Mouse (Mus musculus): ENCODE results near the gene Acsbg1. TPM values are rescaled to one million over a fixed set of nuclear protein-coding genes. Genes with fewer than 3 reads are reported as not detected.
"Not testable (repeated sequence)": the region's sequence is repeated elsewhere in the genome, so short reads cannot be mapped to it uniquely, and the experiment has no call there.

The Acsbg1 gene
- total RNA-seq, 1 experiment from 2014 or later: not detected

GRCm38 (mm10) chr9:54584127-54584526 is 77.5 kb downstream of the Acsbg1 start:
- not testable (repeated sequence) for ATAC-seq (replicated peaks in 1 of 2; ENCODE audit: insufficient read depth in 1 of 2, low FRiP score in 2 of 2, low TSS enrichment in 1 of 2, low read depth in 1 of 2, poor library complexity in 2 of 2, severe bottlenecking in 2 of 2)

- no peak for ATAC-seq (replicated peaks in 1 of 2; ENCODE audit: insufficient read depth in 1 of 2, low FRiP score in 2 of 2, low TSS enrichment in 1 of 2, low read depth in 1 of 2, poor library complexity in 2 of 2, severe bottlenecking in 2 of 2)
These were observed 78.0 kb downstream of the Acsbg1 start for GRCm38 (mm10) chr9:54583712-54584111.

GRCm38 (mm10) chr9:54571130-54571839 is 90.4 kb downstream of the Acsbg1 start:
- no peak for ATAC-seq (replicated peaks in 1 of 2; ENCODE audit: insufficient read depth in 1 of 2, low FRiP score in 2 of 2, low TSS enrichment in 1 of 2, low read depth in 1 of 2, poor library complexity in 2 of 2, severe bottlenecking in 2 of 2)

GRCm38 (mm10) chr9:54568732-54569131 is 92.9 kb downstream of the Acsbg1 start:
- no peak for ATAC-seq (replicated peaks in 1 of 2; ENCODE audit: insufficient read depth in 1 of 2, low FRiP score in 2 of 2, low TSS enrichment in 1 of 2, low read depth in 1 of 2, poor library complexity in 2 of 2, severe bottlenecking in 2 of 2)

- peak in 1 of 2 experiments; percentile 21; a peak in 1 of 4 replicates for ATAC-seq (replicated peaks in 1 of 2; ENCODE audit: insufficient read depth in 1 of 2, low FRiP score in 2 of 2, low TSS enrichment in 1 of 2, low read depth in 1 of 2, poor library complexity in 2 of 2, severe bottlenecking in 2 of 2)
These were observed 94.7 kb downstream of the Acsbg1 start for GRCm38 (mm10) chr9:54566958-54567357.

- no peak for ATAC-seq (replicated peaks in 1 of 2; ENCODE audit: insufficient read depth in 1 of 2, low FRiP score in 2 of 2, low TSS enrichment in 1 of 2, low read depth in 1 of 2, poor library complexity in 2 of 2, severe bottlenecking in 2 of 2)
These were observed 100.7 kb downstream of the Acsbg1 start for GRCm38 (mm10) chr9:54560831-54561601.

GRCm38 (mm10) chr9:54559771-54560471 is 101.7 kb downstream of the Acsbg1 start, which contains the start of gene Cib2:
TSS of gene Cib2 (minus strand) at chr9:54560218.
- peak; percentile 87 to 92 for ATAC-seq (replicated peaks in 1 of 2; ENCODE audit: insufficient read depth in 1 of 2, low FRiP score in 2 of 2, low TSS enrichment in 1 of 2, low read depth in 1 of 2, poor library complexity in 2 of 2, severe bottlenecking in 2 of 2)

GRCm38 (mm10) chr9:54558731-54559130 is 102.9 kb downstream of the Acsbg1 start:
- ATAC-seq (replicated peaks in 1 of 2; ENCODE audit: insufficient read depth in 1 of 2, low FRiP score in 2 of 2, low TSS enrichment in 1 of 2, low read depth in 1 of 2, poor library complexity in 2 of 2, severe bottlenecking in 2 of 2): no peak

GRCm38 (mm10) chr9:54555044-54555443 is 106.6 kb downstream of the Acsbg1 start:
- no peak for ATAC-seq (replicated peaks in 1 of 2; ENCODE audit: insufficient read depth in 1 of 2, low FRiP score in 2 of 2, low TSS enrichment in 1 of 2, low read depth in 1 of 2, poor library complexity in 2 of 2, severe bottlenecking in 2 of 2)

Other genes with a start within 250 kb of the Acsbg1 start
- 9.1 and 17.0 TPM in 2 replicates for gene Dmxl2, start 160.2 kb downstream of the Acsbg1 start, total RNA-seq (2017)
- not detected in 2 replicates for gene Sh2d7, start 122.9 kb downstream of the Acsbg1 start, total RNA-seq (2017)
- gene Cib2, start 101.7 kb downstream of the Acsbg1 start, total RNA-seq (2017): 0.50 TPM in 1 of 2 replicates, not detected in the other
- gene Idh3a, start 75.5 kb downstream of the Acsbg1 start, total RNA-seq (2017): 51.1 and 77.3 TPM in 2 replicates
- 4.5 and 7.7 TPM in 2 replicates for gene Dnaja4, start 37.0 kb upstream of the Acsbg1 start, total RNA-seq (2017)
- gene Wdr61, start 72.6 kb upstream of the Acsbg1 start, total RNA-seq (2017): 68.3 and 98.6 TPM in 2 replicates
- not detected in 2 replicates for gene Crabp1, start 102.9 kb upstream of the Acsbg1 start, total RNA-seq (2017)
- 54.0 and 61.2 TPM in 2 replicates for gene Ireb2, start 201.9 kb upstream of the Acsbg1 start, total RNA-seq (2017)

Data from hematopoietic stem cell, adult 5-6 weeks (primary cell).